11 mouse cellular contexts compared by ENCODE assay signal in the genomic region with DNA sequence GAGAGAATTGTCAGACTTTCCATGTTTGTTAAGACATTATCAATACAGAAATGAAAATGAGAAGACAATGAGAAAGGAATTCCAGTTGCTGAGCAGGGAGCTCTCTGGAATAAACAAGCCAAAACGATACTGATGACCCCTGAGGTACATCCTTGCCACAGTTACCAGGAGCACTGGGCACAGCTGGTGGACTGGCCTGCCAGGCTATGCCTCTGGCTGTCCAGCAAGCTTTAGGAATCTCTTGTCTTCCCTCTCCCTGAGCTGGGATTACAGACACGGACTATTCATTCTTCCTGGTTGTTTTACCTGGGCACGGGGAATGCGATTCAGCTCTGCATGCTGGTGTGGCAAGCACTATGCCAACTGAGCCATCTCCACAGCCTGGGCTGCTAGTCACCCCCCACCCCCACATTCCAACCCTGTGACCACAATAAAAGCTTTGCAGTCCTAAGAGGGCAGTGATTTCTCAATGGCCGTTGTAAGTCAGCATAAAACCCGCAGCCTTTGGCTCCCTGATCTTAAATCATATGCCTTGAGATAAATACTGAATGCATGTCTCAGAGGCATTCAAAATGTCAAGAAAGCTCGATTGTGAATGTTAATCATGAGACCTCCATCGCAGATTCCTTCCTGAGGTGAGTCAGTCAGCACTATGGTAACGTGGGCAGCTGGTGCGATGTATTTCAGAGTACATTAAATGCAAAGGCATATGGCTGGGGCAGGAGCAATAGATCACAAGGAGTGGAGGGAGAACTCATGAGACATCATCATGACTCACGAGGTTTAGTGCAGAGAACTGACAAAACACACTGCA.
DNase-seq lines count a peak whose midpoint lies in the region; ATAC-seq lines count a peak whose summit lies in the region.
"Had no signal": no experiment of that assay in that cellular context is flagged by ENCODE, and none has a peak within 500 bp of the region (broad histone marks: within the 10 kb centered on the region; RNA-seq: fewer than 3 reads in every experiment).

No protein-coding gene starts in this region.

- no peak overlapping the region for H3K9ac ChIP-seq in stomach, embryonic 16.5 days (ENCODE audit: low read length)
- H3K9ac ChIP-seq: limb, embryonic 13.5 days had no signal

- no peak overlapping the region for H3K4me2 ChIP-seq in stomach, embryonic 16.5 days (ENCODE audit: low read depth, low read length)
- H3K4me2 ChIP-seq: limb, embryonic 13.5 days had no signal

- intact Hi-C loops in left cerebral cortex, postnatal 4 days (cut with DNase I) = no loop called here
- intact Hi-C loops in left cerebral cortex, postnatal 36 days (cut with DNase I) = no loop called here

- peak; percentile 64; the same call in 1 of the 2 replicates for ATAC-seq in stomach, embryonic 16.5 days (ENCODE audit: insufficient read depth, low FRiP score)

- H3K36me3 ChIP-seq in stomach, embryonic 16.5 days (ENCODE audit: control insufficient read depth, insufficient read depth, low read length) = no peaks in the 10 kb centered on the region

- H3K27me3 ChIP-seq in stomach, embryonic 16.5 days (ENCODE audit: control insufficient read depth, insufficient read depth, low read length) = no peaks in the 10 kb centered on the region
- H3K27me3 ChIP-seq: limb, embryonic 13.5 days had no signal

- no peaks in the 10 kb centered on the region for H3K4me1 ChIP-seq in stomach, embryonic 16.5 days (ENCODE audit: control insufficient read depth, insufficient read depth, low read length)
- H3K4me1 ChIP-seq: limb, embryonic 13.5 days had no signal

- peak; percentile 7 for DNase-seq in left cerebral cortex, adult 11 months (ENCODE audit: low spot score)
- no peak for DNase-seq in left cerebral cortex, postnatal 4 days
- peak; percentile 34 to 69 for DNase-seq in frontal cortex, adult 2 months (ENCODE audit: extremely low spot score in 1 of 2, low spot score in 1 of 2)
- peak; percentile 15 to 20 for DNase-seq in left cerebral cortex, postnatal 36 days (ENCODE audit: low spot score in 2 of 2)
- DNase-seq in natural killer cell, adult 2 months (ENCODE audit: low spot score in 2 of 2) = no peak
- no peak for DNase-seq in embryo, embryonic 11 days
- DNase-seq: gastrocnemius, postnatal 14 days; thymus, postnatal 4 days had no signal

- H3K4me3 ChIP-seq in stomach, embryonic 16.5 days (replicated peaks; ENCODE audit: low read length) = no peak overlapping the region
- H3K4me3 ChIP-seq: limb, embryonic 13.5 days had no signal

- WGBS in stomach, embryonic 16.5 days = 59% methylated on average over 11 of the region's 11 CpGs

- H3K9me3 ChIP-seq in stomach, embryonic 16.5 days (replicated peaks; ENCODE audit: control insufficient read depth, low read length) = no peaks in the 10 kb centered on the region
- H3K9me3 ChIP-seq: limb, embryonic 13.5 days had no signal

- no peak overlapping the region for H3K27ac ChIP-seq in stomach, embryonic 16.5 days (ENCODE audit: low read length)
- H3K27ac ChIP-seq: limb, embryonic 13.5 days; macrophage had no signal

Comparison
In these comparisons a context has a peak if more than half of its experiments do, and no peak if none do; other contexts are left out.
1. DNase-seq: peak in left cerebral cortex, adult 11 months (single experiment), frontal cortex, adult 2 months (2 of 2) and left cerebral cortex, postnatal 36 days (2 of 2); none in left cerebral cortex, postnatal 4 days (single experiment), natural killer cell, adult 2 months (0 of 2) and embryo, embryonic 11 days (single experiment).